Mouse (Mus musculus): Measurements from ENCODE around the gene Fndc3b. TPM values are rescaled to one million over a fixed set of nuclear protein-coding genes. Genes with fewer than 3 reads are reported as not detected.
A peak's percentile ranks its signal among the peaks of the same experiment; 100 is the strongest.

Gene Fndc3b
- polyA plus RNA-seq, 1 experiment from 2014 or later: 10.8 TPM

- WGBS: 92% methylated on average over 3 of the region's 3 CpGs
- H3K27ac ChIP-seq: no peak overlapping the region
- no peak for DNase-seq (ENCODE audit: extremely low spot score, low spot score)
- 0 out of 2 replicates have a peak, but pooled peaks cover 2% of the 10 kb centered on the region for H3K36me3 ChIP-seq (replicated peaks)
- no peaks in the 10 kb centered on the region for H3K27me3 ChIP-seq (ENCODE audit: poor library complexity, severe bottlenecking)
- no peak overlapping the region for H3K4me3 ChIP-seq
- peaks cover 22% of the 10 kb centered on the region for H3K4me1 ChIP-seq
- H3K9me3 ChIP-seq: no peaks in the 10 kb centered on the region
Observed at GRCm38 (mm10) chr3:27589305-27589704, 121.8 kb downstream of the Fndc3b start.

- no peak for DNase-seq (ENCODE audit: extremely low spot score, low spot score)
- no peak overlapping the region for H3K27ac ChIP-seq
- H3K36me3 ChIP-seq (replicated peaks): 0 out of 2 replicates have a peak, but pooled peaks cover 2% of the 10 kb centered on the region
- H3K4me1 ChIP-seq: peaks cover 23% of the 10 kb centered on the region
- no peaks in the 10 kb centered on the region for H3K9me3 ChIP-seq
- H3K27me3 ChIP-seq (ENCODE audit: poor library complexity, severe bottlenecking): no peaks in the 10 kb centered on the region
- 95% methylated on average over 11 of the region's 11 CpGs for WGBS
- H3K4me3 ChIP-seq: no peak overlapping the region
Observed at GRCm38 (mm10) chr3:27588604-27589003, 122.5 kb downstream of the Fndc3b start.

GRCm38 (mm10) chr3:27584607-27585605 lies 126.2 kb downstream of the Fndc3b start:
- WGBS: 62% methylated on average over 11 of the region's 11 CpGs
- H3K4me1 ChIP-seq: peaks cover 54% of the 10 kb centered on the region

GRCm38 (mm10) chr3:27581931-27582840 lies 128.9 kb downstream of the Fndc3b start:
- 0 out of 2 replicates have a peak overlapping the region, but pooled peaks have one; percentile 13 for H3K27ac ChIP-seq

More at GRCm38 (mm10) chr3:27584607-27585605, 126.2 kb downstream of the Fndc3b start:
- Histone ChIP-seq H3K27ac (peak overlapping the region; percentile 64), H3K9me3 (no peaks in the 10 kb centered on the region), H3K36me3 (replicated peaks) (no peaks in the 10 kb centered on the region), H3K27me3 (ENCODE audit: poor library complexity, severe bottlenecking) (no peaks in the 10 kb centered on the region), H3K4me3 (no peak overlapping the region)
- no peak for DNase-seq (ENCODE audit: extremely low spot score, low spot score)

GRCm38 (mm10) chr3:27580956-27581355 lies 130.2 kb downstream of the Fndc3b start:
- H3K4me1 ChIP-seq: peaks cover 59% of the 10 kb centered on the region

More at GRCm38 (mm10) chr3:27581931-27582840, 128.9 kb downstream of the Fndc3b start:
- H3K36me3 ChIP-seq (replicated peaks): no peaks in the 10 kb centered on the region
- 82% methylated on average over 6 of the region's 6 CpGs for WGBS
- H3K27me3 ChIP-seq (ENCODE audit: poor library complexity, severe bottlenecking): no peaks in the 10 kb centered on the region
- H3K4me1 ChIP-seq: peaks cover 67% of the 10 kb centered on the region
- DNase-seq (ENCODE audit: extremely low spot score, low spot score): no peak
- no peak overlapping the region for H3K4me3 ChIP-seq
- H3K9me3 ChIP-seq: no peaks in the 10 kb centered on the region

GRCm38 (mm10) chr3:27579894-27580613 lies 131.1 kb downstream of the Fndc3b start:
- 34% methylated on average over 7 of the region's 7 CpGs for WGBS
- peaks cover 57% of the 10 kb centered on the region for H3K4me1 ChIP-seq
- DNase-seq (ENCODE audit: extremely low spot score, low spot score): no peak

More at GRCm38 (mm10) chr3:27580956-27581355, 130.2 kb downstream of the Fndc3b start:
- 90% methylated on average over 8 of the region's 8 CpGs for WGBS
- no peak overlapping the region for H3K4me3 ChIP-seq
- H3K9me3 ChIP-seq: no peaks in the 10 kb centered on the region
- no peaks in the 10 kb centered on the region for H3K27me3 ChIP-seq (ENCODE audit: poor library complexity, severe bottlenecking)
- H3K36me3 ChIP-seq (replicated peaks): no peaks in the 10 kb centered on the region
- DNase-seq (ENCODE audit: extremely low spot score, low spot score): no peak
- H3K27ac ChIP-seq: no peak overlapping the region

GRCm38 (mm10) chr3:27579229-27579628 lies 131.9 kb downstream of the Fndc3b start:
- Histone ChIP-seq H3K27ac (peak overlapping the region; percentile 79), H3K9me3 (no peaks in the 10 kb centered on the region), H3K36me3 (replicated peaks) (no peaks in the 10 kb centered on the region), H3K4me3 (no peak overlapping the region), H3K4me1 (peaks cover 59% of the 10 kb centered on the region), H3K27me3 (ENCODE audit: poor library complexity, severe bottlenecking) (no peaks in the 10 kb centered on the region)
- no peak for DNase-seq (ENCODE audit: extremely low spot score, low spot score)
- 59% methylated on average over 8 of the region's 8 CpGs for WGBS

More at GRCm38 (mm10) chr3:27579894-27580613, 131.1 kb downstream of the Fndc3b start:
- H3K4me3 ChIP-seq: no peak overlapping the region
- H3K9me3 ChIP-seq: no peaks in the 10 kb centered on the region
- no peaks in the 10 kb centered on the region for H3K36me3 ChIP-seq (replicated peaks)
- H3K27ac ChIP-seq: peak overlapping the region; percentile 79
- no peaks in the 10 kb centered on the region for H3K27me3 ChIP-seq (ENCODE audit: poor library complexity, severe bottlenecking)

- Histone ChIP-seq H3K4me1 (peaks cover 68% of the 10 kb centered on the region), H3K27ac (no peak overlapping the region), H3K36me3 (replicated peaks) (no peaks in the 10 kb centered on the region), H3K4me3 (no peak overlapping the region), H3K27me3 (ENCODE audit: poor library complexity, severe bottlenecking) (no peaks in the 10 kb centered on the region), H3K9me3 (no peaks in the 10 kb centered on the region)
- 90% methylated on average over 10 of the region's 10 CpGs for WGBS
- no peak for DNase-seq (ENCODE audit: extremely low spot score, low spot score)
Observed at GRCm38 (mm10) chr3:27577349-27578025, 133.6 kb downstream of the Fndc3b start.

- Histone ChIP-seq H3K9me3 (no peaks in the 10 kb centered on the region), H3K27ac (no peak overlapping the region), H3K27me3 (ENCODE audit: poor library complexity, severe bottlenecking) (no peaks in the 10 kb centered on the region), H3K36me3 (replicated peaks) (no peaks in the 10 kb centered on the region), H3K4me1 (peaks cover 42% of the 10 kb centered on the region), H3K4me3 (no peak overlapping the region)
- DNase-seq (ENCODE audit: extremely low spot score, low spot score): no peak
- 90% methylated on average over 9 of the region's 9 CpGs for WGBS
Observed at GRCm38 (mm10) chr3:27574241-27574640, 136.9 kb downstream of the Fndc3b start.

- Histone ChIP-seq H3K9me3 (no peaks in the 10 kb centered on the region), H3K27me3 (ENCODE audit: poor library complexity, severe bottlenecking) (no peaks in the 10 kb centered on the region), H3K27ac (peak overlapping the region; percentile 72), H3K36me3 (replicated peaks) (no peaks in the 10 kb centered on the region), H3K4me3 (no peak overlapping the region), H3K4me1 (peaks cover 39% of the 10 kb centered on the region)
- DNase-seq (ENCODE audit: extremely low spot score, low spot score): no peak
- 53% methylated on average over 11 of the region's 11 CpGs for WGBS
Observed at GRCm38 (mm10) chr3:27573458-27573857, 137.6 kb downstream of the Fndc3b start.

- Histone ChIP-seq H3K36me3 (replicated peaks) (no peaks in the 10 kb centered on the region), H3K4me1 (peaks cover 36% of the 10 kb centered on the region), H3K27ac (peak overlapping the region; percentile 30; the same call in 1 of the 2 replicates), H3K4me3 (no peak overlapping the region), H3K9me3 (no peaks in the 10 kb centered on the region), H3K27me3 (ENCODE audit: poor library complexity, severe bottlenecking) (no peaks in the 10 kb centered on the region)
- DNase-seq (ENCODE audit: extremely low spot score, low spot score): no peak
- 73% methylated on average over 6 of the region's 6 CpGs for WGBS
Observed at GRCm38 (mm10) chr3:27572305-27572704, 138.8 kb downstream of the Fndc3b start.

Data from forebrain, embryonic 10.5 days (tissue).